Mouse (Mus musculus) small intestine, adult 2 months (tissue): ENCODE results near the gene Mast4. TPM values are rescaled to one million over a fixed set of nuclear protein-coding genes. Genes with fewer than 3 reads are reported as not detected.
A peak's percentile ranks its signal among the peaks of the same experiment; 100 is the strongest.

ENCODE experiments used
- H3K27ac ChIP-seq: fragments of 200-500 bp; 2 replicates; pipeline ENCODE4 v1.5.1; 2012; ENCODE audit warnings: low read depth, low read length, control low read depth, inconsistent platforms; ENCODE audit not compliant: insufficient read depth
- H3K27me3 ChIP-seq: fragments of 200-500 bp; 2 replicates; pipeline ENCODE4 v1.6.1; 2012; ENCODE audit warnings: mild to moderate bottlenecking, moderate library complexity, low read length, inconsistent platforms; ENCODE audit not compliant: control insufficient read depth, insufficient read depth
- H3K36me3 ChIP-seq: fragments of 200-500 bp; 2 replicates; pipeline ENCODE4 v1.6.1; 2012; ENCODE audit warnings: mild to moderate bottlenecking, low read length, control low read depth, inconsistent platforms; ENCODE audit not compliant: control insufficient read depth, insufficient read depth
- H3K4me1 ChIP-seq: fragments of 200-500 bp; 2 replicates; pipeline ENCODE4 v1.6.1; 2012; ENCODE audit warnings: low read length, inconsistent platforms, mixed read lengths; ENCODE audit not compliant: control insufficient read depth, insufficient read depth, insufficient read length
- H3K4me3 ChIP-seq: fragments of 200-500 bp; 2 replicates; pipeline ENCODE4 v1.5.1; 2012; ENCODE audit warnings: low read depth, mild to moderate bottlenecking, control low read depth, inconsistent platforms, low read length, moderate library complexity
- CTCF ChIP-seq: fragments of 200-500 bp; IDR thresholded peaks from 2 replicates; pipeline ENCODE4 v1.5.1; 2012; ENCODE audit warnings: low read depth, mild to moderate bottlenecking, control low read depth, inconsistent platforms, low read length, moderate library complexity, mixed read lengths; ENCODE audit not compliant: insufficient replicate concordance, insufficient read length; ENCODE audit errors: extremely low read depth
- POLR2A ChIP-seq: fragments of 200-500 bp; IDR thresholded peaks from 2 replicates; pipeline ENCODE4 v1.6.1; 2012; ENCODE audit warnings: low read depth, mild to moderate bottlenecking, control low read depth, inconsistent platforms, low read length, moderate library complexity
- WGBS: fragments of 180-500 bp; shearing (Covaris S2); methylation state at CpG from one replicate; pipeline ENCODE4 v1.1.7; 2018; 5-methylcytosine and 5-hydroxymethylcytosine counted together
- polyA plus RNA-seq: library from polyadenylated mRNA; depleted of rRNA; stranded (reverse); fragments of >200 nt; gene quantifications from 2 replicates; pipeline ENCODE4 v1.2.3, GENCODE M21; 2012

The Mast4 gene
- polyA plus RNA-seq, 1 experiment, result 5.3 TPM

GRCm38 (mm10) chr13:103121796-103122792, 212.2 kb downstream of the Mast4 start:
- no peak for TF ChIP-seq CTCF
- Histone ChIP-seq H3K36me3 (no peaks in the 10 kb centered on the region), H3K27ac (no peak overlapping the region), H3K4me1 (no peaks in the 10 kb centered on the region), H3K27me3 (no peaks in the 10 kb centered on the region), H3K4me3 (no peak overlapping the region)
- WGBS, result 47% methylated on average over 22 of the region's 22 CpGs

GRCm38 (mm10) chr13:103120669-103121131, 213.6 kb downstream of the Mast4 start:
- Histone ChIP-seq H3K4me1 (no peaks in the 10 kb centered on the region), H3K27me3 (no peaks in the 10 kb centered on the region), H3K27ac (no peak overlapping the region), H3K36me3 (no peaks in the 10 kb centered on the region), H3K4me3 (no peak overlapping the region)
- 34% methylated on average over 7 of the region's 7 CpGs for WGBS
- TF ChIP-seq CTCF (no peak), POLR2A (no peak)

- Histone ChIP-seq H3K36me3 (no peaks in the 10 kb centered on the region), H3K4me3 (no peak overlapping the region), H3K27me3 (no peaks in the 10 kb centered on the region), H3K27ac (no peak overlapping the region), H3K4me1 (no peaks in the 10 kb centered on the region)
- TF ChIP-seq CTCF, result no peak
- TF ChIP-seq POLR2A, result no peak
- WGBS, result 84% methylated on average over 9 of the region's 9 CpGs
Measured at GRCm38 (mm10) chr13:103119728-103120127, 214.6 kb downstream of the Mast4 start.

GRCm38 (mm10) chr13:103115116-103115515, 219.2 kb downstream of the Mast4 start:
- Histone ChIP-seq H3K27me3 (no peaks in the 10 kb centered on the region), H3K4me1 (no peaks in the 10 kb centered on the region), H3K36me3 (no peaks in the 10 kb centered on the region), H3K27ac (no peak overlapping the region), H3K4me3 (no peak overlapping the region)
- 79% methylated on average over 4 of the region's 4 CpGs for WGBS
- TF ChIP-seq POLR2A (no peak), CTCF (no peak)

GRCm38 (mm10) chr13:103114274-103114673, 220.0 kb downstream of the Mast4 start:
- H3K4me1 ChIP-seq, result no peaks in the 10 kb centered on the region
- H3K4me3 ChIP-seq, result no peak overlapping the region
- no peak for TF ChIP-seq POLR2A
- no peak for TF ChIP-seq CTCF
- no peaks in the 10 kb centered on the region for H3K36me3 ChIP-seq
- H3K27ac ChIP-seq, result no peak overlapping the region
- WGBS, result 60% methylated on average over 5 of the region's 5 CpGs
- no peaks in the 10 kb centered on the region for H3K27me3 ChIP-seq

GRCm38 (mm10) chr13:103109872-103110271, 224.4 kb downstream of the Mast4 start:
- TF ChIP-seq CTCF (peak; percentile 80; the same call in 1 of the 2 replicates), POLR2A (no peak)
- H3K36me3 ChIP-seq, result no peaks in the 10 kb centered on the region
- WGBS, result 21% methylated on average over 10 of the region's 10 CpGs
- no peak overlapping the region for H3K4me3 ChIP-seq
- H3K27ac ChIP-seq, result no peak overlapping the region
- H3K27me3 ChIP-seq, result no peaks in the 10 kb centered on the region
- no peaks in the 10 kb centered on the region for H3K4me1 ChIP-seq

GRCm38 (mm10) chr13:103107362-103107761, 226.9 kb downstream of the Mast4 start:
- Histone ChIP-seq H3K36me3 (no peaks in the 10 kb centered on the region), H3K4me3 (no peak overlapping the region), H3K27ac (no peak overlapping the region), H3K4me1 (no peaks in the 10 kb centered on the region), H3K27me3 (no peaks in the 10 kb centered on the region)
- TF ChIP-seq POLR2A (no peak), CTCF (no peak)
- WGBS, result 81% methylated on average over 5 of the region's 5 CpGs
